Mouse (Mus musculus) mouse embryonic stem cell (cell line): ENCODE results near the gene Icmt.

Source experiments
- in situ Hi-C, 2 experiments: fragments of 300-500 bp; cut with MboI; formaldehyde crosslinking; loops; 1 replicate in 1 of 2; 3 replicates in 1 of 2; pipeline ENCODE4 v1.14.3; 2019 to 2020; ENCODE audit warnings: low sequenced_read_pairs in 2 of 2, low pct_unique_long_range_greater_than_20kb in 1 of 2, mixed read lengths in 1 of 2; ENCODE audit not compliant: unreplicated experiment in 1 of 2

Gene Icmt

DNA sequence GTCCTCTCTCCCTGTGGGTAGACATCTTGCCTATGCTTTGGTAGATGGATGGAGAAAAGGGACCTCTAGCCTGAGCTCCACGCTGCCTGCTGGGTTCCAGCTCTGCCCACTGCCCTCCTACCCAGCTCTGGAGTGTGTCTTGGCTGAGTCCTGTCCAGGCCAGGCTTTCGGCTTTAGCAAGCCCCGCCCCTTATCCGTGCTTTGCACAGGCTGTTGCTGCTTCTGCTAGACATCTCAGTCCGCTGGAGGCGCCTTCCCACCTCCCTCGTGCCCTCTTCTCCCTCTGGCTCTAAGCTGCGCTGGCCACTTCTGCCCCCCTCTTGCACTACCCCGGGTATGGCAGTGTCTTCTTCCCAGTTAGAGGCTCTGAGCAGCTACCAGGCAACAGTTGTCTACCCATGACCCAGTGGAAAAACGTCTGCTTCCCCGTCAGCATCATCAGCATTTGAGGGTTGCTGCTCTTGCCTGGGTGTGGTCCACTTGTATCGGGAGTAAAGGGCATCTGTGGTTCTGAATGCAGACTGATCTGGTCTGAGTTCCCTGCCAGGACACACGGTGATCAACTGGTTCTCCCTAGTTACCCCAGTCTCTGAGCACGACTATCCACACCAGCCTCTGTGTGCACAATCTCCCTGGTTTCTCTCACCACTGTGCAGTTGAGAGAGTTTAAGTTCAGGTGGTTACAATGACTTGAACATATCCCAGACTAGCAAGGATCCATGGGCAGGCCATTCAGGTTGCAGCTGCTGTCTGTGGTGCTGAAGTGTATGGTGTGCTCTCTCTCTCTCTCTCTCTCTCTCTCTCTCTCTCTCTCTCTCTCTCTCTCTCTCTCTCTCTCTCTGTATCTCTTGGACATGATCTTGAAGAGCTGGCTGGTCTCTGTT lies 54.6 kb downstream of the Icmt start:
- in situ Hi-C loops = no loop called here

DNA sequence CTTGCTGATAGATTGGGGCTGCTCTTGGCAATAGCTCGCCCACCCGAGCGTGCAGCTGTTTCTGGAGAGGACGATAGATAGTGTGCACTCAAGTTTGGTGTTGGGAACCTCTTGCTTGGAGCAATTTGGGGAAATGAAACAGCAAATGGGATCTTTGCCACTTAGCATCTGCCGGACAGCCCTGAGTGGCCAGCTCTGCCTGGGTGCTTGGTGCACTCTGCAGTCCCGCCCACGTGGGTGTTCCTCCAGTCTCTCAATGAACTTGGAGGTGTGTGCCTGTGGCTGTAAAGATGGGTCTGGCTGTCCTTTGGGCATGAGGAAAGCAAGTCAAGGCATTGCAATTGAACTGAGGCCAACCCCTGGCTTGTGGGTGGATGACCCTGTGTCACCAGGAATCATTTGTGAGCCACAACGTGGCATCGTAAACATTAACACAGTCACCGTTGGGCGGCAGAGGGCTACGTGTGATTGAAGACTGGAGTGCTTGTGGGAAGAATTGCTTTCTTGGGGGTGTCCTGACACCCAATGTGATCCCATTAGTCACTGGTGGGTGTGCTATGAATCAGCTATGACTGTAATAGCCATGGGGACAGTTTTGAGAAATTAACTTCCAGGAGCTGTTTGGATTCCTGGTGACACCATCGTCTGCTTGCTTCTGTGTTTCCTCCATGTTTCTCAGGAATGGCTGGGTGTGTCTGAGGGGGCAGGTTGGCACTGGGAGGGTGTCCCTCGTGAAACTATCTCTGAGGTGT lies 57.0 kb downstream of the Icmt start:
- in situ Hi-C loops = no loop called here

DNA sequence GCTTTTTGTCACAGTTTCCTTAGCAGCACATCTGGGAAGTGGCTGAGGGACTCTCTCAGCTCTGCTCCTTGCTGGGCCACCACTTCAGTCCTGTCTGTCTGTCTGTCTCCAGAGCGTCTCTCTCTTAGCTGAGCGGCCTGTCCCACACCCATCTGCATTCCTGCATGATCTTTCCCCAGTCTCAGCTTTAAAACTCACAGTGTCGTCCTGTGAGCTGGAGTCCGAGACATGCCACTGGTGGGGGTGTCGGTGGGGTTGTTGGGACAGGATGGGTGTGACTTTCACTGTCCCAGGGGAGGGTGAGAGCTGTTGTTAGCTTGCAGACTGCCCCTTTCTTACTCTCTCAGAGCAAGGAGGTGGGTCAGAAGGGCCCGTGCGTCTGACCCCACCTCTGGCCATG lies 58.6 kb downstream of the Icmt start:
- in situ Hi-C loops = no loop called here
